ENCODE assay signal across 9 mouse cellular contexts in genomic region chr5:112382641-112383330, GRCm38 (mm10). TPM values are rescaled to one million over a fixed set of nuclear protein-coding genes. Genes with fewer than 3 reads are reported as not detected.
DNase-seq lines count a peak whose midpoint lies in the region; ATAC-seq lines count a peak whose summit lies in the region.
"Had no signal": no experiment of that assay in that cellular context is flagged by ENCODE, and none has a peak within 500 bp of the region (broad histone marks: within the 10 kb centered on the region; RNA-seq: fewer than 3 reads in every experiment).

No protein-coding gene starts in this region.

- no peaks in the 10 kb centered on the region for H3K4me1 ChIP-seq in kidney, embryonic 15.5 days
- peaks cover 17% of the 10 kb centered on the region for H3K4me1 ChIP-seq in limb, embryonic 15.5 days

- H3K36me3 ChIP-seq in kidney, embryonic 15.5 days = peaks cover 20% of the 10 kb centered on the region; the same call in 1 of the 2 replicates
- peaks cover 40% of the 10 kb centered on the region for H3K36me3 ChIP-seq in limb, embryonic 15.5 days

- no peak overlapping the region for H3K27ac ChIP-seq in kidney, embryonic 15.5 days
- peak overlapping the region; percentile 78 for H3K27ac ChIP-seq in limb, embryonic 15.5 days
- H3K27ac ChIP-seq: macrophage had no signal

- no peak overlapping the region for H3K4me3 ChIP-seq in kidney, embryonic 15.5 days (replicated peaks)
- no peak overlapping the region for H3K4me3 ChIP-seq in limb, embryonic 15.5 days

- DNase-seq in kidney, adult 8-10 months = no peak
- peak; percentile 69 for DNase-seq in adrenal gland, postnatal 25 days
- peak; percentile 38 for DNase-seq in forelimb bud, embryonic 11.5 days (ENCODE audit: low read depth, low spot score)
- DNase-seq in yolk sac, embryonic 10.5 days (ENCODE audit: low spot score) = peak; percentile 38
- DNase-seq in urinary bladder, adult 2 months (ENCODE audit: low spot score) = no peak
- no peak for DNase-seq in thymus, adult 18-20 months

- H3K9ac ChIP-seq in kidney, embryonic 15.5 days = no peak overlapping the region
- no peak overlapping the region for H3K9ac ChIP-seq in limb, embryonic 15.5 days

- H3K27me3 ChIP-seq in kidney, embryonic 15.5 days = no peaks in the 10 kb centered on the region
- H3K27me3 ChIP-seq in limb, embryonic 15.5 days = no peaks in the 10 kb centered on the region

- no peak overlapping the region for H3K4me2 ChIP-seq in kidney, embryonic 15.5 days
- H3K4me2 ChIP-seq in limb, embryonic 15.5 days = no peak overlapping the region

- no peaks in the 10 kb centered on the region for H3K9me3 ChIP-seq in kidney, embryonic 15.5 days (replicated peaks)
- no peaks in the 10 kb centered on the region for H3K9me3 ChIP-seq in limb, embryonic 15.5 days

- ATAC-seq in kidney, embryonic 15.5 days (replicated peaks; ENCODE audit: low FRiP score) = 0 out of 2 replicates have a peak, but pooled peaks have one; percentile 26
- ATAC-seq in limb, embryonic 15.5 days (ENCODE audit: insufficient number of reproducible peaks, low FRiP score, low TSS enrichment, low read depth) = peak; percentile 55; the same call in 1 of the 2 replicates

- 68% methylated on average over 17 of the region's 17 CpGs for WGBS in kidney, embryonic 15.5 days
- 31% methylated on average over 17 of the region's 17 CpGs for WGBS in limb, embryonic 15.5 days

RNA-seq across cellular contexts. Expression of gene Asphd2, which starts 11.9 kb away (rescaled TPM):
- 6.9 and 8.1 TPM in 2 replicates for polyA plus RNA-seq in kidney, embryonic 15.5 days (2015; fragmentation: Nextera tagmentation; extraction: Ambion mirVana)
- 1.4 and 2.5 TPM in 2 replicates for total RNA-seq in adrenal gland, postnatal 25 days (2021)
- 13.0 and 18.5 TPM in 2 replicates for polyA plus RNA-seq in limb, embryonic 15.5 days (2015; fragmentation: Nextera tagmentation; extraction: Ambion mirVana)
- 1.3 and 1.4 TPM in 2 replicates for polyA plus RNA-seq in urinary bladder, adult 2 months (2012; rRNA removed)
- polyA plus RNA-seq: macrophage had no signal

RNA-seq across cellular contexts. Expression of gene Gm6583, which starts 27.0 kb away (rescaled TPM):
- polyA plus RNA-seq in kidney, embryonic 15.5 days (2015; fragmentation: Nextera tagmentation; extraction: Ambion mirVana) = 0.19 and 0.26 TPM in 2 replicates
- 0.36 TPM in 1 of 2 replicates, not detected in the other for total RNA-seq in adrenal gland, postnatal 25 days (2021)
- polyA plus RNA-seq in limb, embryonic 15.5 days (2015; fragmentation: Nextera tagmentation; extraction: Ambion mirVana) = 0.20 and 0.33 TPM in 2 replicates
- not detected in 2 replicates for polyA plus RNA-seq in urinary bladder, adult 2 months (2012; rRNA removed)

RNA-seq across cellular contexts. Expression of gene Hps4, which starts 39.9 kb away (rescaled TPM):
- 33.4 and 39.1 TPM in 2 replicates for polyA plus RNA-seq in kidney, embryonic 15.5 days (2015; fragmentation: Nextera tagmentation; extraction: Ambion mirVana)
- 32.8 and 36.7 TPM in 2 replicates for total RNA-seq in adrenal gland, postnatal 25 days (2021)
- 32.5 and 34.8 TPM in 2 replicates for polyA plus RNA-seq in limb, embryonic 15.5 days (2015; fragmentation: Nextera tagmentation; extraction: Ambion mirVana)
- polyA plus RNA-seq in urinary bladder, adult 2 months (2012; rRNA removed) = 23.6 and 24.3 TPM in 2 replicates

RNA-seq across cellular contexts. Expression of gene Srrd, which starts 39.9 kb away (rescaled TPM):
- 38.5 and 44.8 TPM in 2 replicates for polyA plus RNA-seq in kidney, embryonic 15.5 days (2015; fragmentation: Nextera tagmentation; extraction: Ambion mirVana)
- total RNA-seq in adrenal gland, postnatal 25 days (2021) = 22.4 and 29.1 TPM in 2 replicates
- polyA plus RNA-seq in limb, embryonic 15.5 days (2015; fragmentation: Nextera tagmentation; extraction: Ambion mirVana) = 32.6 and 37.8 TPM in 2 replicates
- 26.3 and 28.7 TPM in 2 replicates for polyA plus RNA-seq in urinary bladder, adult 2 months (2012; rRNA removed)

RNA-seq across cellular contexts. Expression of gene Tfip11, which starts 56.6 kb away (rescaled TPM):
- polyA plus RNA-seq in kidney, embryonic 15.5 days (2015; fragmentation: Nextera tagmentation; extraction: Ambion mirVana) = 30.5 and 33.8 TPM in 2 replicates
- total RNA-seq in adrenal gland, postnatal 25 days (2021) = 33.3 and 38.6 TPM in 2 replicates
- polyA plus RNA-seq in limb, embryonic 15.5 days (2015; fragmentation: Nextera tagmentation; extraction: Ambion mirVana) = 28.3 and 28.7 TPM in 2 replicates
- 21.6 and 24.2 TPM in 2 replicates for polyA plus RNA-seq in urinary bladder, adult 2 months (2012; rRNA removed)

Comparison
In these comparisons a context has a peak if more than half of its experiments do, and no peak if none do; other contexts are left out.
1. DNase-seq: peak in adrenal gland, postnatal 25 days (single experiment), forelimb bud, embryonic 11.5 days (single experiment) and yolk sac, embryonic 10.5 days (single experiment); none in kidney, adult 8-10 months (0 of 2), urinary bladder, adult 2 months (single experiment) and thymus, adult 18-20 months (0 of 2).